Mouse (Mus musculus): ENCODE data around the gene BC030867. TPM values are rescaled to one million over a fixed set of nuclear protein-coding genes. Genes with fewer than 3 reads are reported as not detected.

The BC030867 gene
- 4.8 and 5.3 TPM in 2 replicates for total RNA-seq (2017)

DNA sequence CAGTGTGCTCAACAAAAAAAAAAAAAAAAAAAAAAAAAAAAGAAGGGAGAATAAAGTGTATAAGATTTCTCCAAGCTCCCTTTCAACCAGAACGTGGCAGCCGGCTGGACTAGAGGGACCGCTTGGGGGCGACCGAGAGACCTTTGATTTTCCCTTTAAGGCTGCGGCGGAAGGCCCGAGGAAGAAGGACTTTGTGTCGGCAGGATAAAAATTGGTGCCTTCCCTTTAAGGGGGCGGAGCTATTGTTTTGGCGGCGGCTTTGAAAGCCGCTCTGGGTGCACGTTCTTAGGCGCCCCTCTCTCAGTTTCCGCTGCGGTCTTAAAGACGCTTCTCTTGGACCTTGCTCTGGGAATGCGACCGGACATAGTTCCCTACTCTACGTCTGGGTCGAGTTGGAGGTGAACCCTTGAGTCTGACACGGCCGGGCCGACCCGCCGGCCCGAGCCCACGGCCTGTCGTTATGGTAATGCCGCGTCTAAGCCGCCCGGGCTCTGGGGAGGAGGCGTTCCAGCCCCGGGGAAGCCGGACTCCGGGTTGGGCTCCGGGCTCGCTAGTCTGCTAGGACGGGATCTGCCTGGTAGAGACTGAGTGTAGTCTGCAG is at the start of gene BC030867:
Gene BC030867 (plus strand): TSS at position 253 of the 601 bp plus-strand sequence.
- ATAC-seq (replicated peaks; ENCODE audit: low read depth, poor library complexity, severe bottlenecking): peak; percentile 81

- ATAC-seq (replicated peaks; ENCODE audit: low read depth, poor library complexity, severe bottlenecking): no peak
These were observed 48.8 kb upstream of the BC030867 start for GRCm38 (mm10) chr11:102199856-102200255.

- no peak for ATAC-seq (replicated peaks; ENCODE audit: low read depth, poor library complexity, severe bottlenecking)
These were observed 47.3 kb upstream of the BC030867 start for GRCm38 (mm10) chr11:102201408-102201821.

GRCm38 (mm10) chr11:102206481-102206880 is 42.2 kb upstream of the BC030867 start:
- no peak for ATAC-seq (replicated peaks; ENCODE audit: low read depth, poor library complexity, severe bottlenecking)

- peak; percentile 54 for ATAC-seq (replicated peaks; ENCODE audit: low read depth, poor library complexity, severe bottlenecking)
These were observed 40.6 kb upstream of the BC030867 start for GRCm38 (mm10) chr11:102207825-102208777.

- peak; percentile 70 for ATAC-seq (replicated peaks; ENCODE audit: low read depth, poor library complexity, severe bottlenecking)
These were observed 39.8 kb upstream of the BC030867 start for GRCm38 (mm10) chr11:102208846-102209245.

- peak; percentile 34; the same call in 1 of the 2 replicates for ATAC-seq (replicated peaks; ENCODE audit: low read depth, poor library complexity, severe bottlenecking)
These were observed 38.9 kb upstream of the BC030867 start for GRCm38 (mm10) chr11:102209742-102210141.

DNA sequence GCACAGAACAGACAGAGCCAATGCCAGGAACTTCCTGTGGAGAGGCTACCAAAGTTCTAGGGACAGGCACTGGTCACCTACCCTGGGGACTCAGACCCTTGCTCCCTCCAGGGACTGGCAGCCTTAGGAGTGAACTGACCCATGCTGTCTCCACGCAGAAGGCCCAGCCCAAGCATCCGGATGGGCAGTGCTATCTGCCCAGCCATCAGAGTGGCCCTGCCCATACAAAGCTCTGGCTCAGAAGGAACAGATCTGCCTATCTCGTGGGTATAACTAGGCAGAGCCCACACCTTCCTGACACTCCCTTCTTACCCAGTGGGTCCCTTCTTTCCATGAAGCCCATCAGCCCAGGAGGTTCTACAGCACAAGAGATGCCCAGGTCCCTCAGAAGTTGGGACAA is 38.5 kb upstream of the BC030867 start:
- no peak for ATAC-seq (replicated peaks; ENCODE audit: low read depth, poor library complexity, severe bottlenecking)

- ATAC-seq (replicated peaks; ENCODE audit: low read depth, poor library complexity, severe bottlenecking): no peak
These were observed 37.7 kb upstream of the BC030867 start for GRCm38 (mm10) chr11:102211011-102211410.

- no peak for ATAC-seq (replicated peaks; ENCODE audit: low read depth, poor library complexity, severe bottlenecking)
These were observed 36.7 kb upstream of the BC030867 start for GRCm38 (mm10) chr11:102211936-102212341.

GRCm38 (mm10) chr11:102214430-102215156 is 34.1 kb upstream of the BC030867 start:
- no peak for ATAC-seq (replicated peaks; ENCODE audit: low read depth, poor library complexity, severe bottlenecking)

GRCm38 (mm10) chr11:102215511-102215910 is 33.2 kb upstream of the BC030867 start:
- ATAC-seq (replicated peaks; ENCODE audit: low read depth, poor library complexity, severe bottlenecking): no peak

DNA sequence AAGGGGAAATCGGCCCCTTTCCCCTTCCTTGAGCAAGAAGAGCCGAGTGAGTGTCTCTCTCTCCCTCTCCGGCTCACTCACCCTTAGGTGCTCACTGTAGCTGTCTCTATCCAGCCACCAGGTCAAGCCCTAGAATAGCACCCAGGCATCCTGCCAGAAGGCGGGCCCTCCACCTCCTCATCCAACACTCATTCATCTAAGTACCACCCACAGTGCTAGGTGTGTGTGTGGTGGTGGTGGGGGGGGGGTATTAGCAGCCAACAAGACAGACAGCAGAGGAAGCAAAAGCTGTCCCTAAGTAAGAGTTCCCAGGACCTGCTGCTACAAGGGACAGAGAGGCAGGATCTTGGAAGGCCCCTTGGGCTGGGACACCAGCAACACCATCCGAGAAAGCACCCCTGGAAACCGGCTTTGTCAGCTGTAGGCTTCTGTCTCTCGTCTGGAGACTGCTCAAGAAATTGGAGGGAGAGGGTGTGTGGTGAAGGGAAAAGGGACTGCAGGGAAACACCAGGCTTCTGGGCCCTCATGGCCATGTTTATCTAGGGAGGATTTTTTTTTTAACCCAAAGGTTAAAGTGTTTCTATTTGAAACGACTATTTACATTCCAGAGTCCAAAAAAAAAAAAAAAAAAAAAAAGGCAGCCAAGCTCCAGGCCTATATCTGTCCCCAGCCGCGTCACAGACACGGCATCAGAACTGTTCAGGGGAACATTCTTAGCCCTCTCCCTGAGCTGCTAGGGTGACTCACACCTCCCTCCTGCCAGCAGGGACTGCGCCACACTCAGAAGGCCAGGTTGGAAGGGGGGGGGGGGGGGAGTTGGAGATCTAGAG is 32.4 kb upstream of the BC030867 start:
- no peak for ATAC-seq (replicated peaks; ENCODE audit: low read depth, poor library complexity, severe bottlenecking)

DNA sequence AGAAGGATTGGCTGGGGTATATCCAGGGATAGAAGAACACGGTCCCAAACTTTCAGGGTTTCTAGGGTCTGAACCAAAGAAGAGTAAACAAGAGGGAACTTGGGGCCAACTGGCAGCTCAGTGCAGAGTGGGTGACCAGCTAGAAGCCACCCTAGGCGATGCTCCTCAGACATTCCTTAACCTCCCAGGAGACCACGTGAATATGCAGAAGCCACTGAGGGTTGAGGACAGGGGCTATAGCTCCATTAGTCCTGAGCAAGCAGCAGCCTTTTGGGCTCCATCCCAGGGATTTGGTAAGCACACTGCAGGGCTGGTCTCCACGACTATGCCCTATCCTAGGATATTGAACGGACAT is 31.8 kb upstream of the BC030867 start:
- no peak for ATAC-seq (replicated peaks; ENCODE audit: low read depth, poor library complexity, severe bottlenecking)

DNA sequence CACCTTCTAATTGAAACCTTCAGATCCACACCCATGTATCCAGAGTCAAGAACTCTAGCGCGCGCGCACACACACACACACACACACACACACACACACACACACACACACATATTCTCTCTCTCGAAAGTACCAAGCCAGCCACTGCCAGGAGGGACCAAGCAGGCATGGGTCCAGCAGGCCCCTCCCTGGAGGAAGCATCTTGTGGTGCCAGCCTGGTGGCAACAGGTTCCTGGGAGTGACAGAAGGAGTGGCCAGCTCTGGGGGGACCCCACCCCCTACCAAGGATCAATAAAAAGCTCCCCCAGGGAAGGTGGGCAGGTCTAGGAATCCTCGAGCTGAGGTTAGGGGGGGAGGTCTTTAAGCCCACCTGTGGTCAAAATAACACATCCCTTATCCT is 31.3 kb upstream of the BC030867 start:
- ATAC-seq (replicated peaks; ENCODE audit: low read depth, poor library complexity, severe bottlenecking): no peak

DNA sequence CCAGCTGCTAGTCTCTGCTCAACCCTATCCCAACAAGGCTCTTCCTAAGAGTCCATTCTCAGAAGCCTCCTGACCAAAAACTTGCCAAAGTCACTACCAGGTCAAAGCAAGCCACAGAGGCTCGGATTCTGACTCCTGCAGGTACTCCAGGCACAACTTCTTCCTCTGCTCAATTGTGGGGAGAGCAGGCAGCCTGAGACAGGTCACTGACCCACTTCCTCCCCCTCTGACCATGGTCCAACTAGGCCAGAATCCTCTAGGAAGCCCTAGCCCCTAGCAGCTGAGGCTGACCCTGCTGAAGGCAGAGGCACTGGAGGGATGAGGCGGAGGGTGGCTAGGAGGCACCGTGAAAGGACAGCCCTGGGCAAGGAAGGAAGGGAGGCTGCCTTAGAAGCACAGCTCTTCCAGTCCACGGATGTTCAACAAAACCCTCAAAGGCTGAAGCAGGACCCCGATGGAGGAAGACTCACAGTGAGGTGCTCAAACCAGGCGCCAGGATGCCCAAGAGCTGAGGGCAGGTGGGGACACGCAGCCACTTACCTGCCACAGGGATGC is 30.7 kb upstream of the BC030867 start:
- no peak for ATAC-seq (replicated peaks; ENCODE audit: low read depth, poor library complexity, severe bottlenecking)

GRCm38 (mm10) chr11:102218783-102219182 is 29.9 kb upstream of the BC030867 start:
- ATAC-seq (replicated peaks; ENCODE audit: low read depth, poor library complexity, severe bottlenecking): peak; percentile 85

- no peak for ATAC-seq (replicated peaks; ENCODE audit: low read depth, poor library complexity, severe bottlenecking)
These were observed 29.3 kb upstream of the BC030867 start for GRCm38 (mm10) chr11:102219247-102219993.

- no peak for ATAC-seq (replicated peaks; ENCODE audit: low read depth, poor library complexity, severe bottlenecking)
These were observed 28.7 kb upstream of the BC030867 start for GRCm38 (mm10) chr11:102219994-102220346.
